Mouse (Mus musculus): ENCODE measurements around the gene Phyhd1. TPM values are rescaled to one million over a fixed set of nuclear protein-coding genes. Genes with fewer than 3 reads are reported as not detected.

The Phyhd1 gene
- total RNA-seq, 1 experiment from 2014 or later, result 4.2 TPM

GRCm38 (mm10) chr2:30252521-30252920, 13.5 kb upstream of the Phyhd1 start:
- ATAC-seq (replicated peaks; ENCODE audit: insufficient number of reproducible peaks, low FRiP score, low TSS enrichment, poor library complexity, severe bottlenecking), result no peak

GRCm38 (mm10) chr2:30253809-30254208, 12.2 kb upstream of the Phyhd1 start:
- ATAC-seq (replicated peaks; ENCODE audit: insufficient number of reproducible peaks, low FRiP score, low TSS enrichment, poor library complexity, severe bottlenecking), result no peak

GRCm38 (mm10) chr2:30255631-30256395, 10.2 kb upstream of the Phyhd1 start:
- ATAC-seq (replicated peaks; ENCODE audit: insufficient number of reproducible peaks, low FRiP score, low TSS enrichment, poor library complexity, severe bottlenecking), result no peak

- ATAC-seq (replicated peaks; ENCODE audit: insufficient number of reproducible peaks, low FRiP score, low TSS enrichment, poor library complexity, severe bottlenecking), result no peak
These were observed 9.2 kb upstream of the Phyhd1 start for GRCm38 (mm10) chr2:30256616-30257350.

GRCm38 (mm10) chr2:30257699-30258460, 8.1 kb upstream of the Phyhd1 start:
- ATAC-seq (replicated peaks; ENCODE audit: insufficient number of reproducible peaks, low FRiP score, low TSS enrichment, poor library complexity, severe bottlenecking), result no peak

GRCm38 (mm10) chr2:30258600-30258999, 7.4 kb upstream of the Phyhd1 start:
- no peak for ATAC-seq (replicated peaks; ENCODE audit: insufficient number of reproducible peaks, low FRiP score, low TSS enrichment, poor library complexity, severe bottlenecking)

DNA sequence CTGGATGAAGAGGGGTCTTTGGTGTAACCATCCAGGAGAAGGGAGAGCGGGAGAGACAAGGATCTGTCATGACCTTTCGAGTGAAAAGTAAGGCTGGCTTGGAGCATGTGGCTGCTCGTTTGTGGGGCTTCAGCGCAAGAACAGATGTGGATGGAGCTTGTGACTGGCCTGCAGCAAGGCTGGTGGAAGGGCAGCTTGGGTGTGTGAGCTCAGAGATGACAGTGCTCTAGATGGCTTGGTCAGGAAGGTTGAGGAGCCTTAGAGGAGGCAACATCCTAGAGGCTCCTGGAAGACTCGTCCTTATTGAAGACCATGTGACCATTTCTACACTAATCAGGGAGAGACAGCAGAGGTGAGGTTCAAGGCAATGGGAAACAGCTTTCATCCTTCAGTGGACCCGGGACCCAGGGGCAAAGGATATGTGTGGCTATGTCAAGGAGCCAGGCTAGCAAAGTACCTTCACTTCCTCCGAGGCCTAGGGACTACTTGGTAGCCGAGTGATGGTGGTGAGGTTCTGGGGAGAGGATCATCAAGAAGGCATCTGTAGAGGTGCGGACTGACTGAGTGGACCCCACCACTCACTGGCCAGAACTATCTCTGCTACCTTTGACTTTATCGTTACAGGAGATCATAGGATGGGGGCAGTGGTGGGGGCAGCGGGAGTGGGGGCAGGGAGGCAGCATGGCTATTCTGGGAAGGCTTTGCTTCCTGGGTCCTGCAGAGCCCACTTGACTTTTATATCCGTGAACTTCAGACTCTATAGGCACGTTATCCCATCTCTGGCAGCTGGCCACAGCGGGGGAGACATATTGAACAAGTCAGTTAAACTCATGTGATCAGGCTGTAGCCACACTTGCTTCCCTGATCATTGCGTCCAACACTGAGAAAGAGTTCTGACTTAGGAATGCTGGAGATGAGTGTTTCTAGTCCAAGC, 6.6 kb upstream of the Phyhd1 start:
- ATAC-seq (replicated peaks; ENCODE audit: insufficient number of reproducible peaks, low FRiP score, low TSS enrichment, poor library complexity, severe bottlenecking), result no peak

- ATAC-seq (replicated peaks; ENCODE audit: insufficient number of reproducible peaks, low FRiP score, low TSS enrichment, poor library complexity, severe bottlenecking), result no peak
These were observed 4.8 kb upstream of the Phyhd1 start for GRCm38 (mm10) chr2:30261064-30261736.

- ATAC-seq (replicated peaks; ENCODE audit: insufficient number of reproducible peaks, low FRiP score, low TSS enrichment, poor library complexity, severe bottlenecking), result no peak
These were observed 3.8 kb upstream of the Phyhd1 start for GRCm38 (mm10) chr2:30261921-30262839.

- no peak for ATAC-seq (replicated peaks; ENCODE audit: insufficient number of reproducible peaks, low FRiP score, low TSS enrichment, poor library complexity, severe bottlenecking)
These were observed 3.1 kb upstream of the Phyhd1 start for GRCm38 (mm10) chr2:30262840-30263441.

DNA sequence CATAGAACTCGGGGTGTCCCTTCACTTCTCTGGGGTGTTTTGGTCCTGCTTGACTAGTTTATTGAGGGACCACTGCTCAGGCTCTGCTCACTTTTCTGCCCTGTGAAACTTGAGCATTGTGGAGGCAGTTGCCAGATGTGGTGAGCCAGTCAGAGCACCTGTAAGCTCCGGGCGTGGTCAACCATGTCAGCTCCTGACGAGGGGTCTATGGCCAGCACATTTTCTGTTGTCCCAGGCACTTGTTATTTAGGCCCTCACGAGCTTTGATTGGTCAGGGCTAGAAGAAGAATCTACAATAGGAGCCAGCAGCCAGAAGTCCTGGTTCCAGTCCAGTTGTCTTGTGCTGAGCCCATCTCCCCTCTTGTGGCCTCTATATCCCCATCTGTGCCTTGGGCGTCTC, 2.2 kb upstream of the Phyhd1 start:
- ATAC-seq (replicated peaks; ENCODE audit: insufficient number of reproducible peaks, low FRiP score, low TSS enrichment, poor library complexity, severe bottlenecking), result no peak

DNA sequence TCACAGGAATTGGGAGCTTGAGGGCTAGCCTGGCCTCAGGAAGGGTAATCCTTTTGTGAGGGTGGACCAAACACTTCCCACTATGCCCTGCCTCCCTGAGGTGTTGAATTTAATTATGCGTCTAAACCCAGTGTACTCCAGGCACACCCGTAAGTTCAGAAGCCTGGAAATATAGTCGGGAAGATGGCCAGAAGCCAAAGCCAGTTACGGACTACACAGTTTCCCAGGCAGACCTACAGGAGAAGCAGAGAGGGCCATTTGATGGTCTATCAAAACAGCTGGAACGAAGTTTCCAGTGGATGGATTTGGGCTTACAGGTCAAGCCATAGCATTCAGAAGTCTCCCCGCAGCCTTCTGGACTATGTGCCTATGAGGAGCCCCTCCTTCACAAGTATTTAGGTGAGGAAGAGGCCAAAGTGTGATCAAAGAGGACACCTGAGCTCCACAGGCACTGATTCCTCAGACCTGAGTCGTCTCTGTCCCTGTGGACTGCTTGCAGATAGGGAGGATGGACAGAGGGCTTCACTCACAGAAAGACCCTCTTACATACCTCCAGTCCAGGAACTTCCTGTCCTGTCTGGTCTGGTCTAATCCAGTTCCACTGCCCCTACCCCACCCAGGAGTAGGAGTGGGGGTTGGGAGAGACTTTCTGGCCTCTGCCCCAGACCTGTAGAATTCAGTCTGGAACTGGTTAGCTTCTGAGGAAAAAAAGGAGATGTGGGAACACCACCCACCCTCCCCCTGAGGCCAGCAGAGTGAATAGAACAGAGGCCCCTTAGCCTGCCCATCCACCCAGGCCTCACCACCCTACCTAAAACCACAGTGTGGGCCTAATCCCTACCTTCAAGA, 1.1 kb upstream of the Phyhd1 start:
- ATAC-seq (replicated peaks; ENCODE audit: insufficient number of reproducible peaks, low FRiP score, low TSS enrichment, poor library complexity, severe bottlenecking), result no peak

GRCm38 (mm10) chr2:30266392-30266941, 464 bp downstream of the Phyhd1 start:
- no peak for ATAC-seq (replicated peaks; ENCODE audit: insufficient number of reproducible peaks, low FRiP score, low TSS enrichment, poor library complexity, severe bottlenecking)

DNA sequence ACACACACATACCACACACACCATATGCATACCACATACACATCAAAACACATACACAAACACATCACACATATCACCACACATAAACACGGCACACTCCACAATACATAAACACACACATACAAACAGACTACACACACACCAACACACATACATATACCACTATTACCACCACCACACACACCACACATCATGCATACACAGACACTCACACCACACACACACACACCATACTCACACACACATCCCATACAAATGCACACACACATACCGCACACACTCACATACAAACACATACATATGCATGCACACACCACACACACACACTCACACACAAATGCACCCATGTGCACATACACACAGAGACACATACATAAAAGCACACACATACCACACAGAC, 1.5 kb downstream of the Phyhd1 start:
- no peak for ATAC-seq (replicated peaks; ENCODE audit: insufficient number of reproducible peaks, low FRiP score, low TSS enrichment, poor library complexity, severe bottlenecking)

DNA sequence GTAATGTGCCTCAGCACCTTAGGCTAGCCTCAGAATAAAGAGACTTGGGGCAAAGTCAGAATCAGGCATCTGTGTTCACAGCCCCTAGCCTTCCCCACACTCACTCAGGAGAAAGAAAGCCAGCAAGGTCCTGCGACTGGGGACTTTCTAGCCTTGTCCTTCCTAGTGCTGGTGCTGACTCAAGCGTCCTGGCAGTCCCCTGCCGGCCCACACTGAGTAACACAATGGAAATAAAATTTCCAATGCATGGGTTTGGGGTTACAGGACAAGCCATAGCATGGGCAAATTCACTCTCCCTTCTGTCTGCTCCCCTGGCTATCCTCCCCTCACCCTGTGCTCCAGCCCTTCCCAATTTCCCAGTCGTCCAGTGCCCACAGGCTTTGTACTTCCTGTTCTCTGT, 2.4 kb downstream of the Phyhd1 start:
- ATAC-seq (replicated peaks; ENCODE audit: insufficient number of reproducible peaks, low FRiP score, low TSS enrichment, poor library complexity, severe bottlenecking), result no peak
